In the genomic region with DNA sequence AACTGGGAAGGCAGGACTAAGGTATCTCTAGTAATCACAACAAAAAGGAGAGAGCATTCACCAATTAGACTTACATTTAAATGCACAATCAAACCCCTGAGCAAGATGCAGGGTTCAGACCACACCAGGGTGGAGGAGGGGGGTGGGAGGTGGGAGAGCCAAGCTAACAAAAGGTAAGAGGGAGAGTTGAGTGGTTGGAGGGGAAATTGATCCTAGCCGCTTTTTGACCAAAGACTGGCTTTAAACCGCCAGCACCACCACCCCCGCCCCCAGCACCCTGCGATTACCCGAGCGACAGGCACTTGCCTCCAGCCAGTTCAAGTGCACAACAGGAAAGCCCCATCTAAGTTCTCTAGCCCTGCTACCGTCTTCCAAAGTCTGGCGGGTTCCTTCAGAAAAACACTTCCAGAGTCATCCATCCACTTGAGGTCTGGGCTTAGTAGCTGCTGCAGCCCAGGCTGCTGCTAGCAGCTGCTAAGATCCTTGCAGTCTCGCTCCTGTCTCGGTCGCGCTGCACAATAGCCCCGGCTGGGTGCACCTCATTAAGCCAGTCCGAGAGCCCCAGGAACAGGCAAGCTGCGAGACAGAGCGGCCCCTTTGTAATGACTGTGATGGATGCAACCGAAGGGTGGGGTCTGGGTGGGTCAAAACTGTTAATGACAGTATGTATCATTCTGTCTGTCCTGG, we compare ENCODE assay signal across 8 mouse cellular contexts. TPM values are rescaled to one million over a fixed set of nuclear protein-coding genes. Genes with fewer than 3 reads are reported as not detected.
DNase-seq lines count a peak whose midpoint lies in the region; ATAC-seq and TF ChIP-seq lines count a peak whose summit lies in the region.

No protein-coding gene starts in this region.

- no peak overlapping the region for H3K9ac ChIP-seq in heart, postnatal 0 days (replicated peaks; ENCODE audit: low read depth, low read length)
- peak overlapping the region; percentile 45 for H3K9ac ChIP-seq in forebrain, postnatal 0 days
- peak overlapping the region; percentile 79 for H3K9ac ChIP-seq in midbrain, embryonic 16.5 days (ENCODE audit: low read depth, low read length)

- DNase-seq in heart, postnatal 0 days (ENCODE audit: low spot score) = no peak
- DNase-seq in heart, adult 18-20 months = no peak
- DNase-seq in ZHBTc4 (ENCODE audit: low read depth, low spot score) (peak; percentile 71), adipocyte (ENCODE audit: low spot score) (no peak)
- peak; percentile 63 for DNase-seq in forebrain, postnatal 0 days
- DNase-seq in urinary bladder, postnatal 10 days (ENCODE audit: low spot score) = no peak
- DNase-seq in adrenal gland, adult 8-10 months = no peak

- H3K9me3 ChIP-seq in heart, postnatal 0 days (replicated peaks; ENCODE audit: control insufficient read depth, low read length) = no peaks in the 10 kb centered on the region
- H3K9me3 ChIP-seq in forebrain, postnatal 0 days (ENCODE audit: low read length) = no peaks in the 10 kb centered on the region
- no peaks in the 10 kb centered on the region for H3K9me3 ChIP-seq in midbrain, embryonic 16.5 days (replicated peaks; ENCODE audit: control insufficient read depth, low read length, poor library complexity, severe bottlenecking)

- H3K4me3 ChIP-seq in heart, postnatal 0 days (ENCODE audit: low read depth, low read length) = peak overlapping the region; percentile 23
- H3K4me3 ChIP-seq in forebrain, postnatal 0 days (ENCODE audit: low read depth, low read length) = peak overlapping the region; percentile 45
- H3K4me3 ChIP-seq in midbrain, embryonic 16.5 days (ENCODE audit: low read depth, low read length) = peak overlapping the region; percentile 54

- no peaks in the 10 kb centered on the region for H3K36me3 ChIP-seq in heart, postnatal 0 days (replicated peaks; ENCODE audit: control insufficient read depth, insufficient read depth, low read length)
- no peaks in the 10 kb centered on the region for H3K36me3 ChIP-seq in forebrain, postnatal 0 days (ENCODE audit: insufficient read depth)
- no peaks in the 10 kb centered on the region for H3K36me3 ChIP-seq in midbrain, embryonic 16.5 days (ENCODE audit: control insufficient read depth, insufficient read depth, low read length)

- TF ChIP-seq CTCF in heart, postnatal 0 days (IDR thresholded peaks at IDR 0.05; ENCODE audit: low read depth) = no peak
- no peak for TF ChIP-seq CTCF in forebrain, postnatal 0 days (IDR thresholded peaks at IDR 0.05; ENCODE audit: low read depth)

- peak overlapping the region; percentile 53 for H3K4me2 ChIP-seq in heart, postnatal 0 days (ENCODE audit: low read depth, low read length)
- H3K4me2 ChIP-seq in forebrain, postnatal 0 days (ENCODE audit: low read depth) = peak overlapping the region; percentile 97
- peak overlapping the region; percentile 92 for H3K4me2 ChIP-seq in midbrain, embryonic 16.5 days (ENCODE audit: low read length)

- TF ChIP-seq EP300 in heart, postnatal 0 days (IDR thresholded peaks at IDR 0.05; ENCODE audit: low read depth) = no peak

- H3K4me1 ChIP-seq in heart, postnatal 0 days (ENCODE audit: control insufficient read depth, insufficient read depth) = no peaks in the 10 kb centered on the region
- H3K4me1 ChIP-seq in forebrain, postnatal 0 days (ENCODE audit: insufficient read depth) = no peaks in the 10 kb centered on the region
- H3K4me1 ChIP-seq in midbrain, embryonic 16.5 days (ENCODE audit: control insufficient read depth, insufficient read depth, low read length) = peaks cover 3% of the 10 kb centered on the region; the same call in 1 of the 2 replicates

- H3K27me3 ChIP-seq in heart, postnatal 0 days (ENCODE audit: control insufficient read depth, insufficient read depth, low read length) = peaks cover 22% of the 10 kb centered on the region
- no peaks in the 10 kb centered on the region for H3K27me3 ChIP-seq in forebrain, postnatal 0 days (ENCODE audit: insufficient read depth, low read length)
- no peaks in the 10 kb centered on the region; the same call in 1 of the 2 replicates for H3K27me3 ChIP-seq in midbrain, embryonic 16.5 days (ENCODE audit: control insufficient read depth, insufficient read depth, low read depth, low read length)

- ATAC-seq in heart, postnatal 0 days (ENCODE audit: insufficient read depth, low read depth) = no peak
- ATAC-seq in forebrain, postnatal 0 days = peak; percentile 79
- peak; percentile 92 for ATAC-seq in midbrain, embryonic 16.5 days

- no peak overlapping the region for H3K27ac ChIP-seq in heart, postnatal 0 days (ENCODE audit: low read depth)
- H3K27ac ChIP-seq in forebrain, postnatal 0 days (ENCODE audit: low read depth, low read length) = peak overlapping the region; percentile 4; the same call in 1 of the 2 replicates
- peak overlapping the region; percentile 76 for H3K27ac ChIP-seq in midbrain, embryonic 16.5 days (ENCODE audit: low read length)

- WGBS in heart, postnatal 0 days = 1% methylated on average over 17 of the region's 17 CpGs
- WGBS in forebrain, postnatal 0 days = 1% methylated on average over 17 of the region's 17 CpGs
- under 1% methylated on average over 17 of the region's 17 CpGs for WGBS in midbrain, embryonic 16.5 days

RNA-seq across cellular contexts. Expression of a gene that starts 0.9 kb away (rescaled TPM):
- not detected in 2 replicates for total RNA-seq in heart, postnatal 0 days (2014; rRNA removed; ENCODE audit: low replicate concordance)
- polyA plus RNA-seq in heart, postnatal 0 days (2015; fragmentation: Nextera tagmentation; extraction: Ambion mirVana) = 1.00 and 1.2 TPM in 2 replicates
- total RNA-seq in heart, adult 18-20 months (2021) = under 1 TPM; 0.50 to 0.57 TPM
- 54.3 and 74.4 TPM in 2 replicates for total RNA-seq in forebrain, postnatal 0 days (2014; rRNA removed)
- polyA plus RNA-seq in forebrain, postnatal 0 days (2015; fragmentation: Nextera tagmentation; extraction: Ambion mirVana) = 69.2 and 84.8 TPM in 2 replicates
- polyA plus RNA-seq in midbrain, embryonic 16.5 days (2015; fragmentation: Nextera tagmentation; extraction: Ambion mirVana) = 158 and 161 TPM in 2 replicates
- 1 to 10 TPM in 1 of 4 experiments, under 1 TPM in 3; 0.37 to 1.6 (median 0.68) TPM for total RNA-seq in adrenal gland, adult 8-10 months (2022)

Comparison
In these comparisons a context has a peak if more than half of its experiments do, and no peak if none do; other contexts are left out.
1. DNase-seq: peak in ZHBTc4 (single experiment) and forebrain, postnatal 0 days (single experiment); none in heart, postnatal 0 days (single experiment), heart, adult 18-20 months (0 of 2), urinary bladder, postnatal 10 days (single experiment), adipocyte (single experiment) and adrenal gland, adult 8-10 months (single experiment).
2. RNA of a gene that starts 0.9 kb away (total RNA-seq): 54.3 to 74.4 TPM in forebrain, postnatal 0 days; 0.37 to 1.6 TPM in adrenal gland, adult 8-10 months, 0.50 to 0.57 TPM in heart, adult 18-20 months and not detected in heart, postnatal 0 days; every median in the first group is over 10 times any median in the second.
3. Peak in every context shown above with its lines, with median percentiles within 50 percentile points of each other: H3K4me2 ChIP-seq and H3K4me3 ChIP-seq.